Mouse (Mus musculus): ENCODE results near the gene Trim27. TPM values are rescaled to one million over a fixed set of nuclear protein-coding genes. Genes with fewer than 3 reads are reported as not detected.

The Trim27 gene
- total RNA-seq, 1 experiment, result 128 TPM

GRCm38 (mm10) chr13:21180551-21181530, 1.6 kb downstream of the Trim27 start:
- no peak for TF ChIP-seq ZC3H11A (IDR thresholded peaks at IDR 0.05; ENCODE audit: borderline replicate concordance, low read depth, low read length)
- no peak for TF ChIP-seq CHD2 (IDR thresholded peaks at IDR 0.05; ENCODE audit: low read depth, low read length)
- TF ChIP-seq HCFC1 (IDR thresholded peaks at IDR 0.05; ENCODE audit: borderline replicate concordance, insufficient read depth, low read length), result no peak
- TF ChIP-seq ZNF384 (IDR thresholded peaks at IDR 0.05; ENCODE audit: low read depth, low read length), result no peak
- no peak for TF ChIP-seq MAFK (IDR thresholded peaks at IDR 0.05; ENCODE audit: insufficient read depth, low read depth, low read length)

GRCm38 (mm10) chr13:21181996-21182395, 2.8 kb downstream of the Trim27 start:
- Histone ChIP-seq H3K4me1 (ENCODE audit: control insufficient read depth in 2 of 2, insufficient read depth in 2 of 2, low read length in 2 of 2, poor library complexity in 1 of 2) (peaks cover 4 to 14% of the 10 kb centered on the region in 2 experiments; a peak in 2 of 4 replicates), H3K27ac (ENCODE audit: insufficient read depth, low read depth, low read length, poor library complexity, severe bottlenecking) (no peak overlapping the region), H3K9ac (ENCODE audit: insufficient read depth, low read depth, low read length, poor library complexity, severe bottlenecking) (peak overlapping the region; percentile 69; the same call in 1 of the 2 replicates), H3K36me3 (ENCODE audit: control insufficient read depth, insufficient read depth, low read length, poor library complexity, severe bottlenecking) (peaks cover 38% of the 10 kb centered on the region), H3K4me3 (ENCODE audit: insufficient read depth in 1 of 2, low read depth in 1 of 2, low read length in 2 of 2, poor library complexity in 1 of 2, severe bottlenecking in 1 of 2) (peak overlapping the region; percentile 90 to 94; a peak in 3 of 4 replicates), H3K9me3 (ENCODE audit: control insufficient read depth, insufficient read depth, low read depth, low read length) (no peaks in the 10 kb centered on the region)
- no peak for DNase-seq (ENCODE audit: low read depth, low spot score)
- in situ Hi-C loops (cut with MboI; ENCODE audit: low sequenced_read_pairs in 2 of 2, unreplicated experiment in 2 of 2), result no loop called here
- TF ChIP-seq HCFC1 (IDR thresholded peaks at IDR 0.05; ENCODE audit: borderline replicate concordance, insufficient read depth, low read length) (no peak), MAFK (IDR thresholded peaks at IDR 0.05; ENCODE audit: insufficient read depth, low read depth, low read length) (no peak), ZC3H11A (IDR thresholded peaks at IDR 0.05; ENCODE audit: borderline replicate concordance, low read depth, low read length) (no peak), CHD2 (IDR thresholded peaks at IDR 0.05; ENCODE audit: low read depth, low read length) (no peak), ZNF384 (IDR thresholded peaks at IDR 0.05; ENCODE audit: low read depth, low read length) (no peak)

More at GRCm38 (mm10) chr13:21180551-21181530, 1.6 kb downstream of the Trim27 start:
- peaks cover 4 to 14% of the 10 kb centered on the region in 2 experiments; a peak in 2 of 4 replicates for H3K4me1 ChIP-seq (ENCODE audit: control insufficient read depth in 2 of 2, insufficient read depth in 2 of 2, low read length in 2 of 2, poor library complexity in 1 of 2)
- peak overlapping the region; percentile 95 for H3K9ac ChIP-seq (ENCODE audit: insufficient read depth, low read depth, low read length, poor library complexity, severe bottlenecking)
- H3K9me3 ChIP-seq (ENCODE audit: control insufficient read depth, insufficient read depth, low read depth, low read length), result no peaks in the 10 kb centered on the region
- DNase-seq (ENCODE audit: low read depth, low spot score), result no peak
- peak overlapping the region; percentile 93 for H3K27ac ChIP-seq (ENCODE audit: insufficient read depth, low read depth, low read length, poor library complexity, severe bottlenecking)
- H3K36me3 ChIP-seq (ENCODE audit: control insufficient read depth, insufficient read depth, low read length, poor library complexity, severe bottlenecking), result peaks cover 33% of the 10 kb centered on the region
- H3K4me3 ChIP-seq (ENCODE audit: insufficient read depth in 1 of 2, low read depth in 1 of 2, low read length in 2 of 2, poor library complexity in 1 of 2, severe bottlenecking in 1 of 2), result peak overlapping the region; percentile 90 to 94
- in situ Hi-C loops (cut with MboI; ENCODE audit: low sequenced_read_pairs in 2 of 2, unreplicated experiment in 2 of 2), result no loop called here

DNA sequence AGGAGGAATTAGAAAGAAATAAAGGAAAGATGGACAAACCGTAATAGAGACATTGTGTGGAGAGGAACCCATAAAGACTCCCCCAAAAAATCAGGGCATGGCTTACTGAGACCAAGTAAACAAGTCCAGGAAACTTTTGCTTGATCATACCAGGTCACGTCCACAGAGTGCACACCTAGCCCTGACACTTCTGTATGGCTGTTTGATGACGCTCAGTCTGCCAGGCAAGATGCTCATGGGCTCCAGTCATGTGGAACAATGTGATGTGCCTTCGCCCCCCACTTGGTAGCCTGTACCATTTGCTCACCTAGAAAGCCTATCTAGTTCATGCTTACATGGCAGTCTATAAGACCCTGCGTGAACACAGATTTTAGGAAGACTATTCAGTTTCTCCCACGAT, 3.8 kb downstream of the Trim27 start:
- DNase-seq (ENCODE audit: low read depth, low spot score), result no peak
- Histone ChIP-seq H3K36me3 (ENCODE audit: control insufficient read depth, insufficient read depth, low read length, poor library complexity, severe bottlenecking) (peaks cover 44% of the 10 kb centered on the region), H3K9me3 (ENCODE audit: control insufficient read depth, insufficient read depth, low read depth, low read length) (no peaks in the 10 kb centered on the region), H3K27ac (ENCODE audit: insufficient read depth, low read depth, low read length, poor library complexity, severe bottlenecking) (no peak overlapping the region), H3K4me3 (ENCODE audit: insufficient read depth in 1 of 2, low read depth in 1 of 2, low read length in 2 of 2, poor library complexity in 1 of 2, severe bottlenecking in 1 of 2) (no peak overlapping the region), H3K4me1 (ENCODE audit: control insufficient read depth in 2 of 2, insufficient read depth in 2 of 2, low read length in 2 of 2, poor library complexity in 1 of 2) (peaks cover 4 to 11% of the 10 kb centered on the region in 2 experiments; a peak in 2 of 4 replicates), H3K9ac (ENCODE audit: insufficient read depth, low read depth, low read length, poor library complexity, severe bottlenecking) (no peak overlapping the region)
- TF ChIP-seq HCFC1 (IDR thresholded peaks at IDR 0.05; ENCODE audit: borderline replicate concordance, insufficient read depth, low read length), result no peak
- TF ChIP-seq ZC3H11A (IDR thresholded peaks at IDR 0.05; ENCODE audit: borderline replicate concordance, low read depth, low read length), result no peak
- TF ChIP-seq ZNF384 (IDR thresholded peaks at IDR 0.05; ENCODE audit: low read depth, low read length), result no peak
- no peak for TF ChIP-seq CHD2 (IDR thresholded peaks at IDR 0.05; ENCODE audit: low read depth, low read length)
- TF ChIP-seq MAFK (IDR thresholded peaks at IDR 0.05; ENCODE audit: insufficient read depth, low read depth, low read length), result no peak
- in situ Hi-C loops (cut with MboI; ENCODE audit: low sequenced_read_pairs in 2 of 2, unreplicated experiment in 2 of 2), result no loop called here

GRCm38 (mm10) chr13:21183661-21184060, 4.4 kb downstream of the Trim27 start:
- H3K4me3 ChIP-seq (ENCODE audit: insufficient read depth in 1 of 2, low read depth in 1 of 2, low read length in 2 of 2, poor library complexity in 1 of 2, severe bottlenecking in 1 of 2), result no peak overlapping the region
- H3K9me3 ChIP-seq (ENCODE audit: control insufficient read depth, insufficient read depth, low read depth, low read length), result no peaks in the 10 kb centered on the region
- TF ChIP-seq ZNF384 (IDR thresholded peaks at IDR 0.05; ENCODE audit: low read depth, low read length) (no peak), CHD2 (IDR thresholded peaks at IDR 0.05; ENCODE audit: low read depth, low read length) (no peak), HCFC1 (IDR thresholded peaks at IDR 0.05; ENCODE audit: borderline replicate concordance, insufficient read depth, low read length) (no peak), ZC3H11A (IDR thresholded peaks at IDR 0.05; ENCODE audit: borderline replicate concordance, low read depth, low read length) (no peak), MAFK (IDR thresholded peaks at IDR 0.05; ENCODE audit: insufficient read depth, low read depth, low read length) (no peak)
- H3K4me1 ChIP-seq (ENCODE audit: control insufficient read depth in 2 of 2, insufficient read depth in 2 of 2, low read length in 2 of 2, poor library complexity in 1 of 2), result peaks cover 3 to 8% of the 10 kb centered on the region in 2 experiments; a peak in 2 of 4 replicates
- in situ Hi-C loops (cut with MboI; ENCODE audit: low sequenced_read_pairs in 2 of 2, unreplicated experiment in 2 of 2), result no loop called here
- H3K27ac ChIP-seq (ENCODE audit: insufficient read depth, low read depth, low read length, poor library complexity, severe bottlenecking), result no peak overlapping the region
- H3K9ac ChIP-seq (ENCODE audit: insufficient read depth, low read depth, low read length, poor library complexity, severe bottlenecking), result no peak overlapping the region
- peaks cover 50% of the 10 kb centered on the region for H3K36me3 ChIP-seq (ENCODE audit: control insufficient read depth, insufficient read depth, low read length, poor library complexity, severe bottlenecking)
- no peak for DNase-seq (ENCODE audit: low read depth, low spot score)

All from ES-E14 (cell line).